Mouse (Mus musculus) kidney, adult 2 months (tissue): ENCODE data around the gene Gmpr. TPM values are rescaled to one million over a fixed set of nuclear protein-coding genes. Genes with fewer than 3 reads are reported as not detected.

Experiments
- DNase-seq: peaks from one replicate; pipeline ENCODE4 v3.0.0; 2021
- H3K27ac ChIP-seq: fragments of 200-500 bp; 2 replicates; pipeline ENCODE4 v1.5.1; 2012; ENCODE audit warnings: low read depth, low read length, control low read depth, inconsistent platforms; ENCODE audit not compliant: insufficient read depth
- H3K27me3 ChIP-seq: fragments of 200-500 bp; replicated peaks from 2 replicates; pipeline ENCODE4 v1.6.1; 2012; ENCODE audit warnings: mild to moderate bottlenecking, moderate library complexity, low read length, inconsistent platforms; ENCODE audit not compliant: control insufficient read depth, insufficient read depth
- H3K36me3 ChIP-seq: fragments of 200-500 bp; 2 replicates; pipeline ENCODE4 v1.6.1; 2012; ENCODE audit warnings: mild to moderate bottlenecking, moderate library complexity, low read length, inconsistent platforms; ENCODE audit not compliant: control insufficient read depth, insufficient read depth
- H3K4me1 ChIP-seq: fragments of 200-500 bp; 2 replicates; pipeline ENCODE4 v1.6.1; 2011; ENCODE audit warnings: low read length; ENCODE audit not compliant: control insufficient read depth, insufficient read depth
- H3K4me3 ChIP-seq: fragments of 200-500 bp; 2 replicates; pipeline ENCODE4 v1.5.1; 2011; ENCODE audit warnings: mild to moderate bottlenecking, low read depth, low read length, control low read depth; ENCODE audit not compliant: insufficient read depth
- CTCF ChIP-seq: fragments of 200-500 bp; conservative IDR thresholded peaks from 2 replicates; pipeline ENCODE4 v1.5.1; 2011; ENCODE audit warnings: low read depth, mild to moderate bottlenecking, control low read depth, low read length, moderate library complexity, mixed read lengths; ENCODE audit not compliant: insufficient read depth, insufficient read length
- POLR2A ChIP-seq: fragments of 200-500 bp; IDR thresholded peaks from one replicate; pipeline ENCODE4 v1.6.1; 2011; ENCODE audit warnings: low read depth, low read length, control low read depth
- WGBS: fragments of 180-500 bp; shearing (Covaris S2); methylation state at CpG from one replicate; pipeline ENCODE4 v1.1.7; 2018; 5-methylcytosine and 5-hydroxymethylcytosine counted together
- polyA plus RNA-seq: library from polyadenylated mRNA; depleted of rRNA; stranded (reverse); fragments of >200 nt; gene quantifications from 2 replicates; pipeline ENCODE4 v1.2.3, GENCODE M21; 2012

The Gmpr gene
- polyA plus RNA-seq, 1 experiment = 131 TPM

DNA sequence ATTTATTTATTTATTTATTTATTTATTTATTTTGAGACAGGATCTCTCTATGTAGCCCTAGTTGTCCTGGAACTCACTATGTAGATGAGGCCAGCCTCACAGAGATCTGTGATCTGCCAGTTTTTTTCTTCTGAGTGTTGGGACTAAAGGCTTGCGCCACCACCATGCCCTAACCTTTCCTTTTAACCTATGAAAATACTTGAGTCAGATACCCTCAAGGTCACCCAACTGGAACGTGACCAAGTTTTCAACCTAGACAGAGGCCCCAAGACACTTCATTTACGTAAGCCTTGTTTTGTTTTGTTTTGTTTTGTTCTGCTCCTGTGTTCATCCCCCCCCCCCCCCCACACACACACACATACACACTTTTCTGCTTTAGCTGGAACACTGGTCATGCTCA, 1.7 kb upstream of the Gmpr start:
- Histone ChIP-seq H3K4me1 (peaks cover 10% of the 10 kb centered on the region; the same call in 1 of the 2 replicates), H3K4me3 (no peak overlapping the region), H3K36me3 (no peaks in the 10 kb centered on the region), H3K27me3 (no peaks in the 10 kb centered on the region), H3K27ac (no peak overlapping the region)
- no peak for DNase-seq
- TF ChIP-seq CTCF (no peak), POLR2A (no peak)
- 91% methylated on average over 3 of the region's 3 CpGs for WGBS

DNA sequence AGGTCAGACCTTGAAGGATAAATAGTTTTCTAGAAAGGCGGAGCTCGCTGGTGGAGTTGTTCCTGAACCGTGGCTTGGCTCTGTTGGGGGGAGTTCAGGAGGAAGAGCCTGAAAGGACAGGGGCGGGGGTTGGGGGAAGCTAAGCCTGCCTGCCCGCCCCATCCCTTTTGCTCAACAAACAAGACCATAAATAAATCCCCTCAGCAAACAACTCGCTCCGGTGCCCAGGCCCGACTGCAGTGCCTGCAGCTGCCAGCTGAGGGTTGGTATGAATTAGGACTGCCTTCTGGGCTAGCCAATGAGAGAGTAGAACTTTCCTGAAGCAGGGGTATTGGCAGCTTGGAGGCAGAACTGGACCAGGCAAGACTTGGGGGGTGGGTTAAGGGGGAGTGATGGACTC, 1.3 kb downstream of the Gmpr start:
- Histone ChIP-seq H3K4me3 (peak overlapping the region; percentile 59), H3K27me3 (no peaks in the 10 kb centered on the region), H3K4me1 (peaks cover 29% of the 10 kb centered on the region), H3K27ac (peak overlapping the region; percentile 75), H3K36me3 (no peaks in the 10 kb centered on the region)
- peak; percentile 92 for DNase-seq
- under 1% methylated on average over 8 of the region's 8 CpGs for WGBS
- TF ChIP-seq CTCF = no peak; the same call in 1 of the 2 replicates
- no peak for TF ChIP-seq POLR2A

DNA sequence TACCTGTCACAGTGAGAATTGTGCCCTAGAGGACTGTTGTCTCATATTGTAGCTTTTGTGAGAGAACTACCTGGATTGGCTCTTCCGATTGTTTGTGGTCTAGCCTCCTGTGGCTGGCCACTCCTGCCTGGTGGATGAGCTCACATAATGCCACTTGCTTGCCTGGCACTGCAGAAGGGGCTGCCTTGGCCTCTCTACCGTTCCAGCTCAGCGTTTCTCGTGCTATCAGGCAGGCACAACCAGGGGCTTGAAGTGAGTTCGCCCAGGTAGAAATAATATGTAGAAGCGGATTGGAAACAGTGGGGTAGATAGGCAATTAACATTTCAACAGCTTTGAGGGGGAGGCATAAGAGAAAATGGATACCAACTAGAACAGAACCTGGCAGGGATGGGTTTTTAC, 2.1 kb downstream of the Gmpr start:
- TF ChIP-seq CTCF = no peak
- no peak for TF ChIP-seq POLR2A
- 67% methylated on average over 6 of the region's 6 CpGs for WGBS
- no peak overlapping the region for H3K27ac ChIP-seq

DNA sequence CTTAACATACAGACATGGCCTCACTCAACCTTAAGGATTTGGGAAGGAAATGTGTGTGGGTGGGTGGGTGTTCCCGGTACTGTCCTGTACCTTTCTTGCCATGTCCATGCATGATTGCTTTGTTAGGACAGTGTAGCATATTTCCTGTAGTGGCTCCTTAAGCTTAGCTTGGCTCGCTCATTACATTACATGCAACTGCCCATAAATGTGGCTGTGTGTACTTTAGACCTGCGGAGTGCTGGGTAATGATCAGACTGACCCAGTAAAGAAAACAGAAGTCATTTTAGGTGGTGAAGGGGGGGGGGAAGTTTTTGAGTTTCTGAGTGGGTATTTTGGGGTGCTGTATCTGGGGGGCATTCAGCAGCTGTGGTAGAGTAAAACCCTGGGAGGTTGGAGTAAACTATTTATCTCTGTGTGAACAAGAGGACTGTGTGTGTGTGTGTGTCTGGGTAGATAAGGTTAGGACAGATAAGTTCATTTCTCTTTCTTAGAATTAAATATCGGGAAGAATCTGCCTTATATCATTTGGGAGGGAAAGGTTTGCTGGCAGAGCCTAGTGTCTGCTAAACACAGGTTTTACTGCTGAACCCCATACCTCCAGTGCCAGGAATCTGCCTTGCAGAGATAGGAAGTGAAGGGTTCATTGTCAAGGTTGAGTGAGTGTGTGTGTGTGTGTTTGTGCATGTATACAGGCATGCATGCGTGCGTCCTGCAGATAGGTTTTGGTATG, 4.6 kb downstream of the Gmpr start:
- WGBS = 45% methylated on average over 6 of the region's 6 CpGs
- Histone ChIP-seq H3K4me1 (peaks cover 50% of the 10 kb centered on the region), H3K4me3 (no peak overlapping the region), H3K27ac (peak overlapping the region; percentile 79), H3K27me3 (no peaks in the 10 kb centered on the region), H3K36me3 (no peaks in the 10 kb centered on the region)
- TF ChIP-seq POLR2A (no peak), CTCF (no peak)
- peak; percentile 68 for DNase-seq

More for the DNA sequence above, 2.1 kb downstream of the Gmpr start:
- DNase-seq = no peak
- H3K4me3 ChIP-seq = no peak overlapping the region
- H3K4me1 ChIP-seq = peaks cover 38% of the 10 kb centered on the region
- no peaks in the 10 kb centered on the region for H3K27me3 ChIP-seq
- no peaks in the 10 kb centered on the region for H3K36me3 ChIP-seq

DNA sequence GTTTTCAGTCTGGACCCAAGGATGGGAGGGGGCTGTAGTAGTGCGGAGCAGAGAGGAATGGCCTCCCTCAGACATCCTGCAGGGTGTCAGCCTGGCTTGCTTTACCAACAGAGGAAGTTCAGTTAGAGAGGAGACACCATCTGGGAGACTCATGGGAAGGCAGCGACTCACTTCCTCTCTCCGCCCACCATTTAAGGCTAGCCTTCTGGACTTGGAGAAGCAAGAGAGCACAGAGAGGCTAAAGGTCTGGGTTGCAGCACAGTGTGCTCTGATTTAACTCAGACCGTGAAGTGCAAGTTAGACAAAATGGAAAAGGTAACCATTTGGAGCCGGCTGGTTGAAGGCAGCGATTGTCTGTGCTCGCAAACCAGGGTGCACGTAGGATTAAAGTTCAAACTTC, 5.3 kb downstream of the Gmpr start:
- WGBS = 48% methylated on average over 8 of the region's 8 CpGs
- Histone ChIP-seq H3K4me1 (peaks cover 47% of the 10 kb centered on the region), H3K36me3 (no peaks in the 10 kb centered on the region), H3K4me3 (no peak overlapping the region), H3K27ac (peak overlapping the region; percentile 72), H3K27me3 (no peaks in the 10 kb centered on the region)
- peak; percentile 87 for DNase-seq
- TF ChIP-seq POLR2A (no peak), CTCF (no peak)

DNA sequence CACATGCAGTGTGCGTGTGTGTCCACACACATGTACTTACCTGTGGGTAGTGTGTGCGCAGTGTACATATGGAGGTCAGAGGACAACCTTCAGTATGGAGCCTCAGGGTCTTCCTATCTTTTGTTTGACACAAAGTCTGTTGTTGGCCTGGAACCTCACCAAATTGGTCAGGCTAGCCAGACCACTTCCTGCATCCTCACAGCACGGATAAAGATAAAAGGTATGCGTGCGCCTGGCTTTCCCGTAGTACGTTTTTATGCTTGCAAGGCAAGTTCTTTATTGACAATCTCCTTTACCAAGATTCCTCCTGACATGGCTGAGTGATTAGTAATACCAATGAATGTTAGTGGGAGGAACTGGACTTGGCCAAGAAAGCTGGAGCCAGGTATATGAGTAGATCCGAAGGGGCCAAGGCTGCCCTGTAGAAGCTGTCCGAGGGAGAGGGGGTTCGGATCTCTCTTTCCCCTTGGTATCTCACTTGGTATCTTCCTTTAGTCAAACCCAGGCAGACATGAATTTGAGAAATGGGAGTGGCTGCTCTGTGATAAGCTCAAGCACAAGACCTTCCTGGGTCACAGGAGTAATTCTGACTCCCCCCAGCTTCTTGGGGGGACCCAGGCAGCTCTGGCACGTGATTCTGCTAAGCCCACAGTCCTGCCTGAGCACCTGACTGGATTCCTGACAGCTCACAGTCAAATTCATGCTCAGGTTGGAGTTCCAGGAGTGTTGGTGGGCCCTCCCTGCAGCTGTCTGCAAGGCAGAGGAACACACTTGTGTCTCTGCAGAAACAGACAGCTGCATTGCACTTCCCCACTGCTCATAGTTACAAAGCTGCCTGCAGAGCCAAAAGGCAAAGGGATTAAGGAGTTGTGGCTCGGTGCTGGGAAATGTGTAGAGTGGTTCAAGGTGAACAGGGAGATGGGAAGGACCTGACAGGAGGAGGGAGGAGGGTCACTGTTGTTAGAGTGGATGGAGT, 6.1 kb downstream of the Gmpr start:
- Histone ChIP-seq H3K27me3 (no peaks in the 10 kb centered on the region), H3K27ac (peak overlapping the region; percentile 72), H3K36me3 (no peaks in the 10 kb centered on the region), H3K4me3 (no peak overlapping the region), H3K4me1 (peaks cover 47% of the 10 kb centered on the region)
- TF ChIP-seq POLR2A (no peak), CTCF (no peak)
- WGBS = 54% methylated on average over 12 of the region's 12 CpGs
- DNase-seq = peak; percentile 23

DNA sequence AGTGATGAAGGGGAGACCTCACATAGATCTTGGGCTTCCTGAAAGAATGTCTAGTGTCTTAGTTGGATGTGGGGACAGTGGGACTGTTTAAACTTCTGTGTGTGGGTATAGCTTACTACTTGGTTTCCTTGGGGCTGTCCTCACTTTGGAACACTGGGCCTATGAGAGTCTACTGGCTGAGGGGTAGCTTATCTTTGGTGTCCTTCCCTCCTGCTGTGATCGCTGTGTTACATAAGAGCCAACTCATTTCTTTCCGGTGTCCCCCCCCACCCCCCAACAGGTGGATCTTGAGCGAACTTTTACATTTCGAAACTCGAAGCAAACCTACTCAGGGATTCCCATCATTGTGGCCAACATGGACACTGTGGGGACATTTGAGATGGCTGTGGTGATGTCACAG, 6.9 kb downstream of the Gmpr start:
- WGBS = 94% methylated on average over 5 of the region's 5 CpGs
- no peaks in the 10 kb centered on the region for H3K27me3 ChIP-seq
- DNase-seq = no peak
- H3K4me1 ChIP-seq = peaks cover 47% of the 10 kb centered on the region
- H3K27ac ChIP-seq = no peak overlapping the region
- TF ChIP-seq CTCF (no peak), POLR2A (no peak)
- no peak overlapping the region for H3K4me3 ChIP-seq
- no peaks in the 10 kb centered on the region for H3K36me3 ChIP-seq
